Mouse (Mus musculus) cortical plate, adult 2 months (tissue): Measurements from ENCODE around the gene Cenph. TPM values are rescaled to one million over a fixed set of nuclear protein-coding genes. Genes with fewer than 3 reads are reported as not detected.
"Not testable (repeated sequence)": the region's sequence is repeated elsewhere in the genome, so short reads cannot be mapped to it uniquely, and the experiment has no call there.

Experiments
- H3K27ac ChIP-seq: fragments of 200-500 bp; 2 replicates; pipeline ENCODE4 v1.5.1; 2012; ENCODE audit warnings: low read length, control low read depth, inconsistent platforms; ENCODE audit not compliant: insufficient read depth
- H3K4me1 ChIP-seq: fragments of 200-500 bp; 2 replicates; pipeline ENCODE4 v1.6.1; 2011; ENCODE audit warnings: low read length; ENCODE audit not compliant: control insufficient read depth, insufficient read depth
- H3K4me3 ChIP-seq: fragments of 200-500 bp; 2 replicates; pipeline ENCODE4 v1.5.1; 2011; ENCODE audit warnings: mild to moderate bottlenecking, low read length, control low read depth; ENCODE audit not compliant: insufficient read depth
- CTCF ChIP-seq: fragments of 200-500 bp; IDR thresholded peaks from 2 replicates; pipeline ENCODE4 v1.5.1; 2011; ENCODE audit warnings: mild to moderate bottlenecking, control low read depth, low read length; ENCODE audit not compliant: insufficient read depth; ENCODE audit errors: extremely low read depth
- POLR2A ChIP-seq: fragments of 200-500 bp; IDR thresholded peaks from 2 replicates; pipeline ENCODE4 v1.6.1; 2011; ENCODE audit warnings: mild to moderate bottlenecking, low read length, control low read depth; ENCODE audit not compliant: insufficient read depth; ENCODE audit errors: extremely low read depth
- polyA plus RNA-seq: library from polyadenylated mRNA; depleted of rRNA; stranded (reverse); fragments of >200 nt; gene quantifications from 2 replicates; pipeline ENCODE4 v1.2.3, GENCODE M21; 2012; rRNA removed

The Cenph gene
- 1.2 and 1.3 TPM in 2 replicates for polyA plus RNA-seq

- Histone ChIP-seq H3K4me1 (no peaks in the 10 kb centered on the region), H3K4me3 (peak within 1 kb of the TSS; percentile 37), H3K27ac (no peak within 1 kb of the TSS)
- no peak for TF ChIP-seq CTCF
- peak; percentile 36; the same call in 1 of the 2 replicates for TF ChIP-seq POLR2A
These were observed at the start of gene Cenph for GRCm38 (mm10) chr13:100775252-100776055. Gene Cenph, minus strand, starts transcription at chr13:100775899.

- Histone ChIP-seq H3K4me1 (no peaks in the 10 kb centered on the region), H3K4me3 (no peak overlapping the region), H3K27ac (no peak overlapping the region)
- no peak for TF ChIP-seq CTCF
- TF ChIP-seq POLR2A, result no peak
These were observed 49.2 kb upstream of the Cenph start for GRCm38 (mm10) chr13:100824916-100825315.

- TF ChIP-seq POLR2A (no peak), CTCF (no peak)
- Histone ChIP-seq H3K4me3 (no peak overlapping the region), H3K4me1 (no peaks in the 10 kb centered on the region), H3K27ac (no peak overlapping the region)
These were observed 48.6 kb upstream of the Cenph start for GRCm38 (mm10) chr13:100824306-100824705.

GRCm38 (mm10) chr13:100823863-100824262, 48.2 kb upstream of the Cenph start:
- no peak for TF ChIP-seq CTCF
- no peak for TF ChIP-seq POLR2A
- H3K4me3 ChIP-seq, result no peak overlapping the region

GRCm38 (mm10) chr13:100814451-100814850, 38.8 kb upstream of the Cenph start:
- TF ChIP-seq POLR2A, result no peak
- TF ChIP-seq CTCF, result no peak
- Histone ChIP-seq H3K27ac (no peak overlapping the region), H3K4me1 (no peaks in the 10 kb centered on the region), H3K4me3 (no peak overlapping the region)

More at GRCm38 (mm10) chr13:100823863-100824262, 48.2 kb upstream of the Cenph start:
- no peaks in the 10 kb centered on the region for H3K4me1 ChIP-seq
- no peak overlapping the region for H3K27ac ChIP-seq

- no peak for TF ChIP-seq CTCF
- no peak for TF ChIP-seq POLR2A
These were observed 30.1 kb upstream of the Cenph start for GRCm38 (mm10) chr13:100805776-100806175.

GRCm38 (mm10) chr13:100797171-100797570, 21.5 kb upstream of the Cenph start:
- TF ChIP-seq POLR2A (no peak), CTCF (no peak)
- Histone ChIP-seq H3K27ac (no peak overlapping the region), H3K4me1 (no peaks in the 10 kb centered on the region), H3K4me3 (no peak overlapping the region)

More at GRCm38 (mm10) chr13:100805776-100806175, 30.1 kb upstream of the Cenph start:
- H3K4me1 ChIP-seq, result no peaks in the 10 kb centered on the region
- no peak overlapping the region for H3K4me3 ChIP-seq
- no peak overlapping the region for H3K27ac ChIP-seq

- TF ChIP-seq CTCF, result no peak
- TF ChIP-seq POLR2A, result no peak
- no peak overlapping the region for H3K27ac ChIP-seq
- H3K4me1 ChIP-seq, result no peaks in the 10 kb centered on the region
- no peak overlapping the region for H3K4me3 ChIP-seq
These were observed 13.4 kb upstream of the Cenph start for GRCm38 (mm10) chr13:100789083-100789482.

- not testable (repeated sequence) for H3K4me3 ChIP-seq, H3K27ac ChIP-seq, H3K4me1 ChIP-seq
These were observed 12.4 kb upstream of the Cenph start for GRCm38 (mm10) chr13:100788057-100788456.

- Histone ChIP-seq H3K27ac (no peak overlapping the region), H3K4me1 (no peaks in the 10 kb centered on the region), H3K4me3 (no peak overlapping the region)
- no peak for TF ChIP-seq POLR2A
- TF ChIP-seq CTCF, result no peak
These were observed 11.8 kb upstream of the Cenph start for GRCm38 (mm10) chr13:100787316-100788010.

GRCm38 (mm10) chr13:100786414-100786867, 10.7 kb upstream of the Cenph start, which contains the start of gene Ccnb1:
Gene Ccnb1, minus strand, starts transcription at chr13:100786570.
- Histone ChIP-seq H3K4me1 (no peaks in the 10 kb centered on the region), H3K4me3 (peak within 1 kb of the TSS; percentile 57), H3K27ac (no peak within 1 kb of the TSS)
- TF ChIP-seq POLR2A, result peak; percentile 46; the same call in 1 of the 2 replicates
- 0 out of 2 replicates have a peak, but pooled peaks have one; percentile 8 for TF ChIP-seq CTCF
